Mouse (Mus musculus) liver (tissue): Measurements from ENCODE around the gene Mxra8.

ENCODE experiments used
- DNase-seq: peaks from one replicate; pipeline ENCODE4 v3.0.0-alpha.2; 2020; ENCODE audit warnings: mixed read lengths

The Mxra8 gene

GRCm38 (mm10) chr4:155869317-155870033 is 30.0 kb downstream of the Mxra8 start, which contains the start of the genes Cptp and Ints11:
Gene Cptp (minus strand): TSS chr4:155869440.
Gene Ints11 (plus strand): TSS chr4:155869546.
- DNase-seq, result peak; percentile 97

DNA sequence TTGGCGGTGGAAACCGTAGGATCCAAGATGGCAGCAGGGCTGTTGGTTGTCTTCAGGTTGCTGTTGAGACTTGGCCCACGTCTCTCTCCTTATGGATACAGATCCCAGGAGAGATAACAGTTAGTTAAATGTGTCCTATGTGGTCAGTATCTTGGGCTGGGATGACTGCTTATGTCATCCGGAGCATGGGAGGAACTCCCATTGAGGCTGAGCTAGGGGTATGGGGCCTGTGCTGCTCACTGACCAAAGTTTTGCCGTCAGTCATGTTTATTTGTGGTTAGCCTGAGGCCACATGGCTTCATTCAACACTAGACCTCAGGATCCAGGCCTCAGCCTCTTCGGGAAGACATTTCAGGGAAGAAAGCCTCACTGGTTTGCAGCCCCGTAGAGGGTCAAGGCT is 31.9 kb downstream of the Mxra8 start:
- no peak for DNase-seq

DNA sequence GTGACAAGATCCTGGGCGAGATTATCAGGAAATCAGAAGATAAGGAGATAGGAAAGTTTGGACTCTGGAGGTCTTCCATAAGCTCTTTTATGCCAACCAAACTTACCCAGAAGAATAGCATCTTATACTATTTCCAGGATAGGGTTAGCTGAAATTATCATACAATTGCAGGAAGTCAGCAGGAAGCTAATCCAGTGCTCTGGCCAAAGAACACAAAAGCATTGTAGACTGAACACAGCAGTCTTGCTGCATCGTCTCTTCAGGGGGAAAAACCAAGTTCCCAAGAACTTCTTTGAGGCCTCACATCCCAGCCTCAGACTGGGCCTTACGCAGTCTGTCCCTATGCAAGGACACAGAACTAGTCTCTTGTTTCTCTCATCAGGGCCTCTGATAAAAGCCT is 44.1 kb downstream of the Mxra8 start:
- DNase-seq, result no peak

GRCm38 (mm10) chr4:155886330-155886729 is 46.9 kb downstream of the Mxra8 start:
- DNase-seq, result no peak

DNA sequence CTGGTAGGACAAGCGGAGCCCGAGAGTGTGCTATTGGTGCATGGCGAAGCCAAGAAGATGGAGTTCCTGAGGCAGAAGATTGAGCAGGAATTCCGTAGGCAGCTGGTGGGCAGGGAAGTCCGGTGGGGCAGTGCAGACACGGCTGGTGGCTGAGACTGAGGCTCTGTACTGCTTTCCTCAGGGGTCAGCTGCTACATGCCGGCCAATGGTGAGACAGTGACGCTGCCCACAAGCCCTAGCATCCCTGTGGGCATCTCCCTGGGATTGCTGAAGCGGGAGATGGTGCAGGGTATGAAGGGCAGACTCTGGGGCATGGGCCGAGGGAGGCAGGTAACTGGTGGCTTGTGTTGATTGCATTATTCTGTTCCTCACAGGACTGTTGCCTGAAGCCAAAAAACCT is 48.2 kb downstream of the Mxra8 start:
- no peak for DNase-seq

GRCm38 (mm10) chr4:155888181-155888580 is 48.7 kb downstream of the Mxra8 start:
- no peak for DNase-seq

GRCm38 (mm10) chr4:155889316-155889715 is 49.8 kb downstream of the Mxra8 start:
- DNase-seq, result no peak

- no peak for DNase-seq
These were observed 51.6 kb downstream of the Mxra8 start for GRCm38 (mm10) chr4:155891011-155891471.

DNA sequence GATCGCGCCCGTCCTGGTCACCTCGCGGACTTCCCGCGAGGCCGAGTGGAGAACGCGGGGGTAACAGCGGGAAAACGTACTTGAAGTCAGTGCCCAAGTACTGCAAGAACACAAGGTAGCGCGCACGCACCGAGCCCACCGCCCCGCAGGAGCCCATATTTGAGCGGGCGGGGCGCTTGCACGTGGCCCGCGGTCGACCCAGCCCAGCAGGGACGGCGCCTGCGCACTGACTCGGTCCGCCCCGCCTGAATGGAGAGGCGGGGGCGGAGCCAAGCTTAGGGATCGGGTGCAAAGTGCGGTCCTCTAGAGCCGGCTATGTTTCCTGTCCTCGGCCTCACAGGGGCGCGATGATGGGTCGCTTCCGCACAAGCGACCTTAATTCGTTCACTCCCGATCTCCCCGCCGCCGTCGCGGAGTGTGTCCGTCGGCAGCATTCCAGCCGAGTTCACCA is 52.1 kb downstream of the Mxra8 start, which contains the start of the genes Pusl1 and Acap3:
Pusl1 (minus strand) TSS at position 231 of the 451 bp plus-strand sequence.
Acap3 (plus strand) TSS at position 272 of the 451 bp plus-strand sequence.
- DNase-seq, result peak; percentile 98

- peak; percentile 92 for DNase-seq
These were observed 52.5 kb downstream of the Mxra8 start for GRCm38 (mm10) chr4:155892017-155892416.

DNA sequence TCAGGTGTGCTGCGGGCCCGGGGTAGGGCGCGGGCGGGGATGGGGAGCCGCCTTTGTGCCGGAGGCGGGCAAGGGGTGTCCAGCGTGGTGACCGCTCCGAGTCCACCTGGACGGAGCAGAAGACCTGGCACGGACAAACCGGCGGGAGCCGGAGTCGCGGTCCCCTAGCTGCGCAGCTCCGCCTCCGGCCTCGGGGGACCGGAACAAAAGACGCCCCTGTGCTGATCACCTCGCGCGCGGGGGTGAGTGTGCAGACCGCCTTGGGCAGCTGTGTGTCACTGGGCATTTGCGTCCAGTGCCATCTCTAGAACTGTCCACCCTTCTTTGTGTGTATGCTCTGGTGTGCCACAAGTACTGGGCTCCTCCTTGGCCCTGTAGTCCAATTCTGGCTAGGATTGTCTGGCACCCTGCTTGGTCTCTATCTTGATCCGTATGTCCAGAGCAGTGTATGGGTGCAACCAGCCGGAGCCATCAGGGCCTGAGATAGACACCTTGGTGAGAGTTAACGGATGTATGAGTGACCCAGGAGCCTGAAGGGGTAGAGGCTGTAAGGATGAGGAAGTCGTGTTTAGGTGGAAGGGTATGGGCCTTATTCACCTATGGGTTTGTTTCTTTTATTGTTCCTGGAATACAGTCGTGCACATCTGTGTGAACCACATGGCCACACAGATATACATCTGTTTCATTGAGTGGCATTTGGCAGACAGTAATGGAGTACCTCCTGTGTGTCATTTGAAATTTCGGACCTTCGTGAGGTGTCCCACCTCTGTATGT is 53.1 kb downstream of the Mxra8 start:
- peak; percentile 55 for DNase-seq

DNA sequence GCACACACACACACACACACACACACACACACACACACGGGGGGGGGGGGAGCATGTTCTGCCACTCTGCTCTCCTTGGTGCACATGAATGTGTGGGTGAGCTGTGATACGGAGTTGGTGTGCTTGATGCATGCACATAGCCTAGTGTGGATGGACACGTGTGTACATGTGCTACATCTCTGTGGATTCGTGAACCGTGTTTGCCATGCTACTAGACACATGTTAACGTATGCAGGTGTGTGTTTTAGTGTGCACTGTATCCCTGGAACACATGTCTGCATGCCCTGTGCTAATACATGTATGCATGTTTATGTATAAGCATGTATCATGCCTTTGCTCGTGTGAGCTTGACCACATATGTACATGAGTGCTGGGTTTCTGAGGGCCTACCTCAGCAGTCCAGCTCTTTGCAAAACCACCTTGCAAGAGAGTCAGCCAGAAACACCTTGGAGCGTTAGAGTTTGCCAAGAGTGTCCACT is 53.8 kb downstream of the Mxra8 start:
- peak; percentile 1 for DNase-seq
